Mouse (Mus musculus): ENCODE results near the gene Vmn1r45.
"Not testable (repeated sequence)": the region's sequence is repeated elsewhere in the genome, so short reads cannot be mapped to it uniquely, and the experiment has no call there.

Vmn1r45 gene

DNA sequence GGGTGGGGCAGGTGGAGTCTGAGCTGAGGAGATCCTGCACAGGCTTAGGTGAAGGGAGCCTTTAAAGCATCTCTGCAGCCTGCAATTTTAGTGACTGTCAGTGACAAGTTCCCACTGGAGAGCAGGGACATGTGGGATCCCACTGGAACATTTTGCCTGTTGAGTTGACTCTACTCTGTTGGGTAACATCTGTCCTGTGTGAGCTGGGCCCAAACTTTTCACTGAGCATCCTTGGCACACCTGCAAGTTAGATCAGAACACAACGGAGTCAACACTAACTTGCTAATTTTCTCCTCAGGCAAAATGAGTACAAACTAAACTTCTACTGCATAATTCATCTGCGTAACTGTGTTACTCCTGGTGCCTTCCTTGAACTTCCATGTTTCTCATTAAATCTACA is at the start of gene Vmn1r45:
Vmn1r45 (minus strand) TSS at position 101 of the 400 bp plus-strand sequence.
- not testable (repeated sequence) for DNase-seq (ENCODE audit: low read depth)

DNA sequence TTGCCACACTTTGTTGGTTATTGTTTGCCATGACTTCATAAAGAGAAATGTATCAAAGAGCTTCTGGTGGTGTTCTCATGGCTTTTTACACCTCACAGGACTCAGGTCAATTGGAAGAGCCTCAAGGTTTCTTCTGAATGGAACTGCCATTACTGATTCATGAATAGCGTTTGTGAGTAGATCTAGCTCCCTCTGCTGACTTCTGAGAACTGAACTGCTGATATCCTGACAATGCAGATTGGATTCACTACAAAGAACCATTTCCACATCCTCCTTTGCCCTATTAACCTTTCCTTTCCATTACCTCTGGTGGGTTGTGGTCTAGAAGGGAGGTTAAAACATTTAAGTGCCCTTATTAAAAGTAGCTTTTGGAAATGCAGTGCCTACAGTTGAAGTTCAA is 45.6 kb upstream of the Vmn1r45 start:
- peak; percentile 5 for DNase-seq (ENCODE audit: low read depth)

DNA sequence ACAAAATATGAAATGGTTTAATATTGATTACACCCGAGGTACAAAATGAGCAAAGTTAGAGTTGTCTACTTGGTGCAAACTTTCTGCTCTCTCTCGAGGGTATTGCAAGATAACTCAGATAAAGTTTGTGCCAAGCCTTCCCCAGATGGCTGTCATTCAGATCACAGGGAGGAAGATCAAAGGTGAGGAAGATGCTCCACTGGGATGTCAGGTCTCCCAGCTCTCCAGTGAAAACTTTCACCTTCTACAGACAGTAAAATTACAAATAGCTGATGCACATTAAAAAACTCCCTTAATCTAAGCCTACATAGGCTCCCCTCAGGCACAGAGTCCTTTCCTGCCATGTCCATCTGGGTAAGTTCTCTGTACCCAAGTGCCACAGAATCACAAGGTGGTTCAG is 28.6 kb upstream of the Vmn1r45 start, which contains the start of gene Vmn1r46:
Vmn1r46 (plus strand) TSS at position 301 of the 400 bp plus-strand sequence.
- no peak for DNase-seq (ENCODE audit: low read depth)

DNA sequence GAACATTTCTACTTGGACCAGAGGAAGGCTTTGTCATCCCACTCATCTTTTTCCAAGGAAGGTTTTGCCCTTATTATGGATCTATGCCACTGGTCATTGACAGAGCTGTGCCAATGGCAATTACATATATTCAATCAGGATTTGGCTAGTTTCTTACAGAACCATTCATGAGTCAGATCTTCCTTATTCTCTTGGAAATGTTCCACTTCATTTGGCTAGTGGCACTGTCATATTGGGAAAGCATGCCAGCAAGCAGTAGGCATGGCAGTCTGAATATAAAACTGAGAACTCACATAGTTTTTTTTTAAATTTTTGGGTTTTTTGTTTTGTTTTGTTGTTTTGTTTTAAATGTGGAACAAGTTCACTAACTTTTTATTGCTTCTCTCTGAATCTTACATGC is 25.9 kb upstream of the Vmn1r45 start:
- no peak for DNase-seq (ENCODE audit: low read depth)

DNA sequence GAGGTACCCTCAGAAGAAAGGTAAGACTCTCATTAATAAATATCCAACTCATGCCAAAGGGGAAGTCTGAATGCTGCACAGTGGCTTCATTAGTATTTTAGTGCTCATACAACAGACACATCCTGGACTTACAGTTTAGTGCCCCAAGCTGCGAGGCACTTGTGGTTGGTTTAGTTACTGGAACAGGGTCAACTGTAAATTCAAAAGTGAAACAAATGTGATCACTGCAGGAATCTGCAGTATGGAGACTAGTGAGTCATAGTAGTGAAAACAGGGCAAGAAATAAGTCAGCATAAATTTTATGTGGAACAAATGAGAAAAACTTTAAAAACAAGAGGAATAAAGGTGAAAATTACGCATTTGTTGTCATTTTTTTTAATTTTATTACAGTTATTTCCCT is 13.2 kb upstream of the Vmn1r45 start:
- DNase-seq (ENCODE audit: low read depth), result no peak

DNA sequence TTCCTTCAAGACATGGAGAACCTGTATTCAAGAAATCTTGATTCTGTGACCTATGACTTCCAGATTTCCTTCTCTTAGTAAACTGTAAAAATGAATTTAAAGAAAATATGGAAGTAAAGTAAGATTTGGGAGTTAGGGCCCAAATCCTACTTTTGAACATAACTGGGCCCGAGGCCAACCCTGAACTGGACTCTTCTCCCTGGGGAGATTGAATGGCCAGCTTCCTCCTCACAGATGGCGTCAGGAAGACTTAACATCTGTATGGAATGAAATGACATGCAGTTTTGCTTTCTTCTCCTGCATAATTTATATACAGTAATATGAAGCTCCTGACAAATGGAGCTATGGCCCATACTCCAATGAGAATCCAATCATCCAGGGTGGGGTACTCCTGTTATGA is 528 bp upstream of the Vmn1r45 start:
- no peak for DNase-seq (ENCODE audit: low read depth)

DNA sequence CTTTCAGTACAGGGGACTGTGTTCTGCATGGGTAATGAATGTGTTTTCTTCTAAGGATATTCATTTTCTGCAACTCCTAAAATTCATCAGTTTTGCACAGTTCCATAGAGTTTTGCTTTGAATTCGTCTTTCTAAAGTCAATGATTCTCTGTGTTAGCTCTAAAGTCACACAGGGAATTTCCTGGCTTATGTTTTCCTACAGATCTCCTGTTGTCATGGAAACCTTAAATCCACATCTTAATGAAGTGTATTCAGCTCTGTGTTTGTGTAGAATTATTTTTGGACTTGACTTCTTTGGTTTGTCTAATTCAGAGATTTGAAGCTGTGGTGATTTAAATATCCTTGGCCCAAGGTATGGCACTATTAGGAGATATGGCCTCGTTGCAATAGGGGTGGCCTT is 56.6 kb downstream of the Vmn1r45 start:
- no peak for DNase-seq (ENCODE audit: low read depth)

DNA sequence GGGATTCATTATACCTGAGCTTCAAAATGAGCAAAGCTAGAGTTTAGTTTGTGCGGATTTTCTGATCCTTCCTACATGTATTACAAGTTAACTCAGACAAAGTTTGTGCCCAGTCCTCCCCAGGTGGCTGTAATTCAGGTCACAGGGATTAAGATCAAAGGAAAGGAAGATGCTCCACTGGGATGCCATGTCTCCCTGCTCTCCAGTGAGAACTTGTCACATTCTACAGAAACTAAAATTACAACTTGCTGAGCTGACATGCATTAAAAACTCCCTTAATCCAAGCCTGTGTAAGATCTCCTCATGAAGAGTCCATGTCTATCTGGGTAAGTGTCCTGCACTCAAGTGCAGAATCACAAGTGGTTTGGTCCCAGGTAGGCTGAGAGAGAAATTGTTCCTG is 57.0 kb downstream of the Vmn1r45 start, which contains the start of gene Vmn1r44:
Vmn1r44 (plus strand) TSS at position 301 of the 400 bp plus-strand sequence.
- DNase-seq (ENCODE audit: low read depth), result no peak
